Mouse (Mus musculus) liver, postnatal 0 days (tissue): ENCODE data around the gene Srsf3. TPM values are rescaled to one million over a fixed set of nuclear protein-coding genes. Genes with fewer than 3 reads are reported as not detected.

Experiments
- ATAC-seq: fragments of 200-750 bp; cut with Nextera tagmentation; 2 replicates; pipeline ENCODE4 v1.8.0; 2017; ENCODE audit warnings: mild to moderate bottlenecking, moderate library complexity
- DNase-seq: peaks from one replicate; pipeline ENCODE4 v3.0.0-alpha.2; 2016
- H3K27ac ChIP-seq: fragments of 300-500 bp; sonication (generic); 2 replicates; pipeline ENCODE4 v1.5.1; 2014; ENCODE audit warnings: antibody characterized with exemption, moderate library complexity, mild to moderate bottlenecking, low read depth
- H3K27me3 ChIP-seq: fragments of 300-500 bp; sonication (generic); 2 replicates; pipeline ENCODE4 v1.6.1; 2014; ENCODE audit warnings: low read length, control low read depth, mixed read lengths; ENCODE audit not compliant: insufficient read depth
- H3K36me3 ChIP-seq: fragments of 300-500 bp; sonication (generic); replicated peaks from 2 replicates; pipeline ENCODE4 v1.6.1; 2014; ENCODE audit warnings: mild to moderate bottlenecking, control low read depth, low read length, moderate library complexity, mixed read lengths; ENCODE audit not compliant: insufficient read depth
- H3K4me1 ChIP-seq: fragments of 300-500 bp; sonication (generic); 2 replicates; pipeline ENCODE4 v1.6.1; 2014; ENCODE audit warnings: antibody characterized with exemption, mild to moderate bottlenecking, control low read depth; ENCODE audit not compliant: insufficient read depth
- H3K4me2 ChIP-seq: fragments of 300-500 bp; sonication (generic); 2 replicates; pipeline ENCODE4 v1.6.1; 2014; ENCODE audit warnings: low read depth, mild to moderate bottlenecking, low read length, moderate library complexity, mixed read lengths
- H3K4me3 ChIP-seq: fragments of 300-500 bp; sonication (generic); 2 replicates; pipeline ENCODE4 v1.5.1; 2014; ENCODE audit warnings: low read depth, low read length
- H3K9ac ChIP-seq: fragments of 300-500 bp; sonication (generic); replicated peaks from 2 replicates; pipeline ENCODE4 v1.6.1; 2014; ENCODE audit warnings: mild to moderate bottlenecking, moderate library complexity
- H3K9me3 ChIP-seq: fragments of 300-500 bp; sonication (generic); 2 replicates; pipeline ENCODE4 v1.6.1; 2016; ENCODE audit warnings: mild to moderate bottlenecking, control low read depth, low read length, mixed read lengths
- CTCF ChIP-seq: sonication (generic); IDR thresholded peaks from 2 replicates; pipeline ENCODE4 v1.5.1; 2016; ENCODE audit warnings: antibody characterized with exemption, low read depth
- EP300 ChIP-seq: IDR thresholded peaks from 2 replicates; pipeline ENCODE4 v1.6.1; 2016; ENCODE audit warnings: antibody characterized with exemption, low read depth, mild to moderate bottlenecking
- WGBS: fragments of 180-500 bp; shearing (Covaris S2); extraction: QIAGEN DNeasy Blood & Tissue Kit; methylation state at CpG from one replicate; pipeline ENCODE4 v1.1.7; 2014; ENCODE audit not compliant: insufficient replicate concordance; 5-methylcytosine and 5-hydroxymethylcytosine counted together
- polyA plus RNA-seq: library from polyadenylated mRNA; unstranded; fragments of >200 nt; fragmentation: Nextera tagmentation; extraction: Ambion mirVana; gene quantifications from 2 replicates; pipeline ENCODE4 v1.2.1, GENCODE M21; 2015

Gene Srsf3
- polyA plus RNA-seq, 1 experiment from 2014 or later: 163 TPM

DNA sequence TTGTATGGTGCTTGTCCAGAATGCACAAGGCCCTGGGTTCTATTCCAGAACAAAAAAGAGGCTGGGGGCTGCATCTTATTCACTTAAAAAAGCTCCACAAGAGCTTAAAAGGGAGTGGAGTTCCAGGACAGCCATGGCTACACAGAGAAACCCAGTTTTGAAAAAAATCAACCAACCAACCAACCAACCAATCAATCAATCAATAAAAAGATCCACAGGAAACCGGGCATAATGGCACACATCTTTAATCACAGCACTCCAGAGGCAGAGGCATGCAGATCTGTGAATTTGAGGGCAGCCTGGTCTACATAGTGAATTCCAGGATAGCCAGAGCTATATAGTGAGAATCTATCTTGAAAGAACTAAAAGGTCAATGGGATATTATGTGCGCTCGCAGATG, 27.4 kb upstream of the Srsf3 start:
- TF ChIP-seq EP300: no peak
- H3K27ac ChIP-seq: no peak overlapping the region
- no peaks in the 10 kb centered on the region for H3K27me3 ChIP-seq
- no peak overlapping the region for H3K4me2 ChIP-seq
- ATAC-seq (no peak), DNase-seq (no peak)
- H3K4me1 ChIP-seq: peaks cover 37% of the 10 kb centered on the region
- H3K9ac ChIP-seq: no peak overlapping the region
- H3K36me3 ChIP-seq: peaks cover 12% of the 10 kb centered on the region
- 86% methylated on average over 3 of the region's 3 CpGs for WGBS
- no peaks in the 10 kb centered on the region for H3K9me3 ChIP-seq
- H3K4me3 ChIP-seq: no peak overlapping the region

DNA sequence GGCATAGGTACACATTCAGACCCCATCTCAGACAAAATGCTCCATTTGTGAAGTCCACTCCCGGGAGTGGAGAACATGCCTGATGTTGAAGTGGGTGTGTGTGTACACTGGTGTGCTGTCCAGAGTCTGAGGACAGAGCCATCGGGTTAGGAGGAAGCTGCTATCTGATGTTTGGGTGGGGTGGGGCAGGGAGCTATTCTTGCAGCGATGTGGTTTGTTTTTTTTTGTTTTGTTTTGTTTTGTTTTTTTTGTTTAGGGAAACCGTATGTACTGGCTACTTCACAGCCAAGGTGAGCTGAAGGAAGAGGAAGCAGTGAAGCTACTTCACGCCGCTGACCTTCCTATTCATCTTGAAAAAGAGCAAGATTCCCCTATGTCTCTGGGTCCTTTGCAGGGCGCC, 25.6 kb upstream of the Srsf3 start:
- no peaks in the 10 kb centered on the region for H3K27me3 ChIP-seq
- ATAC-seq: no peak
- no peaks in the 10 kb centered on the region for H3K9me3 ChIP-seq
- TF ChIP-seq EP300 (no peak; the same call in 1 of the 2 replicates), CTCF (no peak)
- peaks cover 35% of the 10 kb centered on the region for H3K4me1 ChIP-seq
- no peaks in the 10 kb centered on the region for H3K36me3 ChIP-seq
- H3K4me3 ChIP-seq: peak overlapping the region; percentile 99
- H3K4me2 ChIP-seq: peak overlapping the region; percentile 98
- 0% methylated on average over 7 of the region's 7 CpGs for WGBS
- H3K27ac ChIP-seq: peak overlapping the region; percentile 91
- DNase-seq: peak; percentile 39
- peak overlapping the region; percentile 87 for H3K9ac ChIP-seq

DNA sequence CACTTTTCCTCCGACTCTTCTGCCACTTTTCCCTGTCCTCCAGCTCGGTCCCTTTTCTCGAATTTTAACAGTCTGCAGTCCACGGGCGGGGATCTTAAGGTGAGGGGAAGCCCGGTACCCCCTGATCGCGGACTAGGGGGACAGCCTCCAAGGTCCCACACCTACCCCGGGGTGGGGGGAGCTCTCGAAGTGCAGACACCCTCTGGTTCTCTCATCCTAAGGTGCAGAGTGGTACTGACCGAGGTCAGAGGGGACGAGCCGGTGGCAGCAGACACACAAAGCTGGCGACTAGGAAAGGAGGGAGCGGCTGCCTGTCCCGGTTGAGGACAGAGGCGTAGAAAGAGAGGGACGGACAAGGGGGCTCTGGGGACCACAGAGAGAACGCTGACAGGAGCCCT, 25.2 kb upstream of the Srsf3 start:
- H3K9ac ChIP-seq: peak overlapping the region; percentile 87
- no peak; the same call in 1 of the 2 replicates for TF ChIP-seq EP300
- no peak for TF ChIP-seq CTCF
- H3K9me3 ChIP-seq: no peaks in the 10 kb centered on the region
- under 1% methylated on average over 19 of the region's 19 CpGs for WGBS
- H3K4me3 ChIP-seq: peak overlapping the region; percentile 99
- peak overlapping the region; percentile 91 for H3K27ac ChIP-seq
- no peaks in the 10 kb centered on the region for H3K27me3 ChIP-seq
- H3K4me2 ChIP-seq: peak overlapping the region; percentile 98
- peak; percentile 43 for ATAC-seq
- H3K36me3 ChIP-seq: no peaks in the 10 kb centered on the region
- peaks cover 35% of the 10 kb centered on the region for H3K4me1 ChIP-seq
- DNase-seq: no peak

DNA sequence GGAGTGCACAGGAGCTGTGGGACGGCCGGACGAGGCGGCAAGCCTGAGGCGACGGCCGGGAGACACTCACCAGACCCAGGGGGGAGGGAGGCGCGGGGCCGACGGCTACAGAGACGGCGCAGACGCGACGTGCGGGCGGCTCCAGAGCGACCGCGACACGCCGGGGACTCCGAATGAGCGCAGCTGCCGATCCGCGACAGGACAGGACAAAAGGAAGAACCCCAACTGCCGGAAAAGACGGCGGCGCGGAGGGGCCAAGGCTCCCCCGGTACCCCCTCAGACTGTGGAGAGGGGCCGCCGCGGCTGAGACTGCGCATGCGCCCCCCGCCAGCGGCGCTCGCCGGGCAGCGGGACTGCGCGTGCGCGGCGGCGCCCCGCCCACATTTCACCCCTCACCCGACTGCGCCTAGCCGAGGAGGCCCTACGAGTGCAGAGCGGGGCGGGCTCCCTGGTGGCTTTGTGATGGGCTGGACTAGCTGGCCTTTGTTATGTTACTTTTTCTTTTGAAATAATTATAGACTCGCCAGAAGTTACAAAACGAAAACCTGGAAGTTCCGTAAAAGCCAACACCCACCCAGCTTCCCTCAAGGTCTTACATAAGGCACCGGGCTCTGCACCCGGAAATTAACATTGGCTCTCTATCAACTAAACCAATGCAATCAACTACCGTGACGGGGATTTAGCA, 24.6 kb upstream of the Srsf3 start, which contains the start of gene Stk38:
TSS of gene Stk38 (minus strand) at position 355 of the 685 bp plus-strand sequence.
- Histone ChIP-seq H3K27me3 (no peaks in the 10 kb centered on the region), H3K4me2 (peak within 1 kb of the TSS; percentile 98), H3K9ac (peak within 1 kb of the TSS; percentile 87), H3K4me1 (peaks cover 35% of the 10 kb centered on the region), H3K4me3 (peak within 1 kb of the TSS; percentile 99), H3K36me3 (no peaks in the 10 kb centered on the region), H3K27ac (peak within 1 kb of the TSS; percentile 91), H3K9me3 (no peaks in the 10 kb centered on the region)
- DNase-seq (peak; percentile 95), ATAC-seq (peak; percentile 94)
- WGBS: under 1% methylated on average over 48 of the region's 65 CpGs
- TF ChIP-seq CTCF (no peak), EP300 (peak; percentile 53)

DNA sequence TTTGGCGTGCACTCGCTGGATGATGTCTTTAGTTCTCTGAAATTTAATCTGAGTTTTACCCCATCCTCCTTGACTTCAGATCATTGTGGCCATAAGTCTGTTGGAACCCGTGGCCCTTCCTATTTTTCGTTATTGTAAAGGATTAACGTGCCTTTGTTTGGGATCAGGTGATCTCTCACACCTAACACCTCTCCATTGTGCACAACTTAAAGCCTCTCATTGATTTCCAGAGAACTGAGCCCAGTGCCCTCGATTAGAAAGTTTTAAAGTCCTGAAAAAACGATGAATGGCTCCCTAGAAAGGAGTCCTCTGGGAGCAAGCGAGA, 24.1 kb upstream of the Srsf3 start:
- TF ChIP-seq EP300: no peak
- Histone ChIP-seq H3K9ac (peak overlapping the region; percentile 87), H3K27me3 (no peaks in the 10 kb centered on the region), H3K36me3 (no peaks in the 10 kb centered on the region), H3K4me1 (peaks cover 35% of the 10 kb centered on the region), H3K4me3 (peak overlapping the region; percentile 99), H3K9me3 (no peaks in the 10 kb centered on the region), H3K4me2 (peak overlapping the region; percentile 98), H3K27ac (peak overlapping the region; percentile 91)
- ATAC-seq (no peak), DNase-seq (no peak)
- WGBS: 20% methylated on average over 8 of the region's 8 CpGs

DNA sequence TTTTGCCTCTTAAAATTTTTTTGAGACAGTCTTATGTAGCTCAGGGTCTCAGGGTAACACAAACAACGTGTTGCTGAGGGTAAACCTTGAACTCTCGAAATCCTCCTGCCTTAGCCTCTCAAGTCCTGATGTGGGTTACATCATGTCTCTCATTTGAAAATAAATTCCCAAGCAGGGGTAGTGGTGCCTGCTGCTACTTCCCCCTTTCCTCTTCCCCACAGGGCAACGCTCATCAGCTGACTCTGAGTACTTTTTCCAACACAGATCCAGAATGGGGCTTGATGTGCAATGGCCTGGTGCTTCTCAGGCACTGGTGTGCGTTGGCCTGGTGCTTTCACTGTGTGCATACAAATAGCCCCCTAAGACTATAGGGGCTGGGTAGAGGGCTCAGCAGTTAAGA, 23.2 kb upstream of the Srsf3 start:
- no peaks in the 10 kb centered on the region for H3K36me3 ChIP-seq
- DNase-seq (no peak), ATAC-seq (no peak)
- no peaks in the 10 kb centered on the region for H3K27me3 ChIP-seq
- TF ChIP-seq EP300 (no peak), CTCF (no peak)
- H3K9me3 ChIP-seq: no peaks in the 10 kb centered on the region
- peak overlapping the region; percentile 35; the same call in 1 of the 2 replicates for H3K27ac ChIP-seq
- no peak overlapping the region for H3K9ac ChIP-seq
- no peak overlapping the region for H3K4me3 ChIP-seq
- peaks cover 30% of the 10 kb centered on the region for H3K4me1 ChIP-seq
- WGBS: 52% methylated on average over 4 of the region's 4 CpGs
- H3K4me2 ChIP-seq: no peak overlapping the region
